Mouse (Mus musculus): ENCODE measurements around the gene Spaar.
A peak's percentile ranks its signal among the peaks of the same experiment; 100 is the strongest.

The Spaar gene

DNA sequence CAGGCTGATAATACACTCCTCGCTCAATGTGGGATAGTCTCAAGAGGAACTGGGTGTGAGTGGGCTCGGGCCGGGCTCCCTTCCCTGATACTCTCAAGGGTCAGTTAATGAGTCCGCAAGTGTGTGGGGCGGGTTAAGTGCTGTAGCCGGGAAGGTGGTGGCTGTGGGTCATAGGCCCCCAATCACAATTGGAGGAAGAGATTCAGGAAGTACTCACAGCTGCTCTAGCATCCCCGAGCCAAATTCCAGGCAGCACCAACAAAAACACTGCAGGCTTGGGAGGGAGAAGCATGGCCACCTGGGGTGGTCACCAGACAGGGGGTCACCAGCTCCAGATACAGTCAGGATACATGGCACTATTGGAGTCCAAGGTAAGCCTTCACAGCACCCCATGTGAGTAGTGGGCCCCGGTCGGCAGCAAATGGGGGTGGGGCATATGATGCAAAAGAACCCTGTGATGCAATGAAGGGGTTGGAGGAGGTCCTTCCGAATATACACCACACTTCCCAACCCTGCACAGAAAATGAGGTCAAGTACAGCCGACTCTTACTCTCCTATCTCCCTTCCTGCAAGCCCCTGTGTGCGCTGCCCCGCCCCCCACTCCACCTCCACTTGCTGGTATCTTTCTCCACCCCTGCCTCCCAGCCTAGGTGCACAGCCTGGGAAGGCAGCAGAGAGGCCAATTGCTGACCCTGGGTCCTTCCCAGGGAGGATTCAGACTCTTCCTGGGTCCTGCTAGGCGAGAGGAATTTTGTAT, at the start of gene Spaar:
Gene Spaar (plus strand): TSS at position 241 of the 757 bp plus-strand sequence.
- DNase-seq = no peak

DNA sequence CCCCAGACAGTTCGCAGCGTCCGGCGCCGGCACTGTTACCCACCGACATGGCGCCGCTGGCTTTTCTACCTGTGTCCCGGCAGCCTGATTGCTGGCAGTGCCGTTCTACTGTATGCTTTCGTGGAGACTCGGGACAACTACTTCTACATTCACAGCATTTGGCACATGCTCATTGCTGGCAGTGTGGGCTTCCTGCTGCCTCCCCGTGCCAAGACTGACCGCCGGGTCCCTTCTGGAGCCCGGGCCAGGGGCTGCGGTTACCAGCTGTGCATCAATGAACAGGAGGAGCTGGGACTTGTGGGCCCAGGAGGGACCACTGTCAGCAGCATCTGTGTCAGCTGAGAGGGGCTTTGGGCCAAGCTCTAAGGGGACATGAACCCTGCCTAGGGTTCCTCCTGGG, 39.8 kb upstream of the Spaar start:
- DNase-seq = no peak

- DNase-seq = no peak
These were observed 38.8 kb upstream of the Spaar start for GRCm38 (mm10) chr4:43691026-43691425.

DNA sequence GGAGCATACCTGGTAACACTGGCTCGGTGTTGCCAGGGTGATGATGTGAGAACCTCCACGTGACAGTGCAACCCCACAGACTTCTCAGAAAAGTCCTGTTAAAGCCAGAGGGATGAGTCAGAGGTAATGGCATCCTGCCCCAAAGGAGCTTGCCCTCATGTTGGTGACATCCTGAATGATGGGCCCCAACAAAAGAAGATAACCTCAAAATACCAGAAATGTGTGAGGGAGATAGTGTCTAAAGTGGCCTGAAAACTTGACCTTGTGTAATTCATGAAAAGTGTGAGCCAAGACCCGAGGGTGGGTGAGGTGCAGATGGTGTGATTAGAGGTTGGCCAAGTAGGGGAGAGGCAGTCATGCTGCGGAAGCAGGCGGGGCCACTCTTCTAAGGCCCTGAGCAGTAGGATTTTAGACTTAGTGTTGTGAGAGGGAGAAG, 36.0 kb upstream of the Spaar start:
- no peak for DNase-seq

DNA sequence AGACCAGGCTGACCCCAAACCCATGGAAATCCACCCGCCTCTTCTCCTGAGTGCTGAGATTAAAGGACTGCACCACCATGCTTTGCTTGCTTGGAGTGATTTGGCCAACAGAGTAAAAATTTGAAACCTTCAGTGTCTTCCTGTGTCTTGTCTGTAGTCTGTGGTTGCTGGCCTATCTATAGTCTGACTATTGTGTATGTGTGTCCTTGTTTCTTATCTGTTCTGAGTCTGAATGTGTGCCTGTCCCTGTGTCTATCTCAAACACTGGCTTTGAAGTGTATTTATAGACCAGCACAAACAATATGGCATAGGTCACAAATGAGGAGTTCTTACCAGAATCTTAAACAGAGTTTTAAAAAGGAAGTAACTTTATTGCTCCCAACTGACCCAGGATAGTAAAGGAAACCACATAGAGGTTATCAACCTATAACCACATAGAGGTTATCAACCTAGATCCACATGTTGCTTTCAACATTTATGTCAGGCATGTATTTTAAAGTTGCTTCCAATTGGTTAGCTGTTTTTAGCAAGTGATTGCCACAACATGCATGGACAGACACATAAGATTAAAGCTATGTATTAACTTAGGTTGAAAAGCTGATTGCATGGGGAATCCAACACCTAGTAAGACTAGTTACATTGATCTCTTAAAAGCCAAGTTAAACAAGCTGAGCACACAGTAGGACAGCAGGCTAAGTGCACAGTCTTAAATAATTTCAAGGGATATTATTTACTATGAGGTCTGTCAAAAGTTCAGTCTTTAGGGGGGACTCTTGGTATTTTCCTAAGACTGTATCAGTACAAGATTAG, 35.2 kb upstream of the Spaar start:
- no peak for DNase-seq

- no peak for DNase-seq
These were observed 34.6 kb upstream of the Spaar start for GRCm38 (mm10) chr4:43695249-43695671.

DNA sequence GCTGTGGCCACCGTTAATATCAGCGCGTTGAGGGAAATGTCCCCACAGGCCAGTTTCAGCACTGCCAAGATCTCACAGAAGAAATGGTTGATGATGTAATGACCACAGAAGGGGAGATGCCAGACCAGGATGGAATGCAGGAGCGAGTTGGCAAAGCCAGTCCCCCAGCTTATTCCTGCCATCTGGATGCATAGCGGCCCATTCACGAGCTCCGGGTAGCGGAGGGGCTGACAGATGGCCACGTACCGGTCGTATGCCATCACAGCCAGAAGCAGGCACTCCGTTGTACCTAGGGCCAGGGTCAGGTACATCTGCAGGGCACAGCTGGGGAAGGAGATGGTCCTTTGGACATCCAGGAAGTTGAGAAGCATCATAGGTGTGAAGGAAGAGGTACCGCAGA, 33.3 kb upstream of the Spaar start:
- DNase-seq = no peak

GRCm38 (mm10) chr4:43700707-43701106, 29.1 kb upstream of the Spaar start, which contains the start of gene Olfr70:
Gene Olfr70 (minus strand): TSS chr4:43700807.
- no peak for DNase-seq

- no peak for DNase-seq
These were observed 26.4 kb upstream of the Spaar start for GRCm38 (mm10) chr4:43703439-43703838.

- no peak for DNase-seq
These were observed 26.0 kb upstream of the Spaar start for GRCm38 (mm10) chr4:43703851-43704250.

DNA sequence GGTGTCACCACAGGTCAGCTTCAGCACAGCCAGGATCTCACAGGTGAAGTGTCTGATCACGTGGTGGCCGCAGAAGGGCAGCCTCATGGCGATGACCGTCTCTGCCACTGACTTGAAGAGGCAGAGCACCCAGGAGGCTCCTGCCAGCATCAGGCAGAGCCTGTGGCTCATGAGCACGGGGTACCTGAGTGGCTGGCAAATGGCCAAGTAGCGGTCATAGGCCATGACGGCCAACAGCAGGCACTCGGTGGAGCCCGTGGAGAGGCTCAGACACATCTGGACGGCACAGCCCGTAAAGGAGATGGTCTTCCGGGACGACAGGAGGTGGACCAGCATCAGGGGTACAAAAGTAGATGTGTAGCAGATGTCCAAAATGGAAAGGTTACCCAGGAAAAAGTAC, 23.8 kb upstream of the Spaar start:
- no peak for DNase-seq

DNA sequence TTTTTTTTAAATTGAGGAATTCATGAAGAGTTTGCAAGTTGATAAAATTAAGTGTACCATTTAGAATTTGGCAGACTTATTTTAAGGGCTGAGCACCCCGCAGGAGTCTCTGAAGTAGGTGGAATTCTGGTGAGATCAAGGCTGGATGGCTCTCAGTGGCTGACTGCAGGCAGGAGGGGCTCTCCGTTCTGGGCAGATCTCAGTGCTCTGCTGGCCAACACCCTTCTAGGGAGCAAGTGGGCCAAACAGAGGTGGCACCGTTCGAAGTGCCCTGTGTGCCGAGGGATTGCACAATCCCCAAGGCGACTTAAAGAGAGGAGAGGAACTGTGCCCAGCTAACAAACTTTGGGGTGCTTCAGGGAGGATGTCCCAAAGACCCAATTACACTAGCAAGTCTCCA, 20.0 kb upstream of the Spaar start, which contains the start of gene Olfr71:
Gene Olfr71 (minus strand): TSS at position 387 of the 400 bp plus-strand sequence.
- no peak for DNase-seq

GRCm38 (mm10) chr4:43711821-43712220, 18.0 kb upstream of the Spaar start:
- peak; percentile 37 to 77 for DNase-seq

GRCm38 (mm10) chr4:43713652-43714219, 16.1 kb upstream of the Spaar start:
- no peak for DNase-seq

- no peak for DNase-seq
These were observed 9.2 kb upstream of the Spaar start for GRCm38 (mm10) chr4:43720491-43721228.

GRCm38 (mm10) chr4:43722191-43722590, 7.6 kb upstream of the Spaar start:
- no peak for DNase-seq

DNA sequence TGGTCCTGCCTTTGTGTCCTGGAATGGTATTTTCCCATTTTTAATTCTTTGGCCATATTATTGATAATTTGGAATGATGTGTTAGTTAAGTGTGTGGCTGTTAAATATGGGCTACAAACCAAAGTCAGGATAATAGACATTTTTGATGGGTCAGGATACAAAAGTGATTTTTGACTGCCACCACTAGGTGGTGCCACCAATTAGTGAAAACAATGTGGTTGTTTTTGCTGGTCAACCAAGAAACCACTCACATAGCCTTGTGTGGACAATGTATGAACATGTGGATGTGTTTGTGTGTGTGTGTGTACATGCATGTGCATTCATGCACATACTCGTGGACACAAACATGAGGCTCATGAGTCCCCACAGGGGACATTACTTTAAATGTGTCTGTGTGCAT, 5.1 kb upstream of the Spaar start:
- peak in 1 of 2 experiments; percentile 18 for DNase-seq

GRCm38 (mm10) chr4:43726228-43726993, 3.4 kb upstream of the Spaar start:
- no peak for DNase-seq

DNA sequence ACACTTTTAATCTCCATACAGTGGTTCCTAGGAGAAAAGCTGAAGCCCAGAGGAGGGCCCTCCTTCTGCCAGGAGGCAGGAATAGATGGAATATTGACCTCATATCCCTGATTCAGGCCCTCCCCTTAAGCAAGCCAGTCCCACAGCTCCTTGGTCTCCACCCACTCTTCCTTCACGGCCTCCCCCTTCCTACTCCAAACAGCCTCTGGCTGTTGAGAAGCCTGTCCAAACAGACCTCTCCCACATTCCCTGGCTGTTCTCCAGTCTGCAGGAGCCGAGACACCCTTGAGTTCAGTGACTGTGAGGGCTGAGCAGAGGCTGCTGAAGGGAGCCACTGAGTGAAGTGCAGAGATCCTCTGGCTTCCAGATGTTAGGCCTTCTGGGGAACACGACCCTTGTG, 2.8 kb upstream of the Spaar start, which contains the start of gene Hrct1:
Gene Hrct1 (plus strand): TSS at position 194 of the 400 bp plus-strand sequence.
- no peak for DNase-seq

GRCm38 (mm10) chr4:43727718-43728575, 1.9 kb upstream of the Spaar start:
- DNase-seq = no peak

GRCm38 (mm10) chr4:43728576-43728954, 1.3 kb upstream of the Spaar start:
- no peak for DNase-seq

All from spleen, adult 18-20 months (tissue).